Mouse (Mus musculus): Measurements from ENCODE around the gene Usp30. TPM values are rescaled to one million over a fixed set of nuclear protein-coding genes. Genes with fewer than 3 reads are reported as not detected.
A peak's percentile ranks its signal among the peaks of the same experiment; 100 is the strongest.

The Usp30 gene
- total and polyA plus RNA-seq, 2 experiments from 2014 or later = 20.6 to 56.3 TPM

DNA sequence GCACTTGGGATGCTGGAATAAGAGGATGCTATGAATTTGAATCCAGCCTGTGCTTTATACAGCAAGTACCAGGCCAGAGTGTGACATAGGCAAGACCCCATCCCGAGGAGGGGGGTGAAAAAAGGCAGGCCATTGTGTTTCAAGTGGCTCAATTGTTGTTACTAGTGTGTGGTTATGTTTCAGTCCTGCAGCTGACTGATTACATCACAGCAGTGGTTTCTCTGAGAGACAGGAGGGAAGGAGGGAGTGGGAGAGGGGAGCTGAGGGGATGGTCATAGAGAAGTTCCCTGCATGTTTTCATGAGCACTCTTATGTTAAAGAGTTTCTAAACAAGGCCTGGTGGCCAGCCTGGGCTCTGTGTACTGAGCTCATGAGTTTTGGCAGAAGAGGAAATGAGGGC lies 37.5 kb downstream of the Usp30 start:
- WGBS = 73% methylated on average over 1 of the region's 1 CpGs
- ATAC-seq (ENCODE audit: low FRiP score) (no peak), DNase-seq (ENCODE audit: low spot score) (no peak)
- no peak for TF ChIP-seq CTCF (IDR thresholded peaks at IDR 0.05)
- Histone ChIP-seq H3K9ac (replicated peaks; ENCODE audit: low read length, poor library complexity, severe bottlenecking) (no peak overlapping the region), H3K27ac (ENCODE audit: low read depth, low read length) (no peak overlapping the region), H3K9me3 (ENCODE audit: low read length) (no peaks in the 10 kb centered on the region), H3K4me1 (ENCODE audit: insufficient read depth, low read length) (peaks cover 6% of the 10 kb centered on the region; the same call in 1 of the 2 replicates), H3K4me3 (ENCODE audit: low read depth, low read length) (no peak overlapping the region), H3K36me3 (ENCODE audit: insufficient read depth, low read length) (peaks cover 36% of the 10 kb centered on the region), H3K27me3 (ENCODE audit: insufficient read depth, low read length) (no peaks in the 10 kb centered on the region), H3K4me2 (ENCODE audit: low read depth, low read length, poor library complexity, severe bottlenecking) (no peak overlapping the region)

DNA sequence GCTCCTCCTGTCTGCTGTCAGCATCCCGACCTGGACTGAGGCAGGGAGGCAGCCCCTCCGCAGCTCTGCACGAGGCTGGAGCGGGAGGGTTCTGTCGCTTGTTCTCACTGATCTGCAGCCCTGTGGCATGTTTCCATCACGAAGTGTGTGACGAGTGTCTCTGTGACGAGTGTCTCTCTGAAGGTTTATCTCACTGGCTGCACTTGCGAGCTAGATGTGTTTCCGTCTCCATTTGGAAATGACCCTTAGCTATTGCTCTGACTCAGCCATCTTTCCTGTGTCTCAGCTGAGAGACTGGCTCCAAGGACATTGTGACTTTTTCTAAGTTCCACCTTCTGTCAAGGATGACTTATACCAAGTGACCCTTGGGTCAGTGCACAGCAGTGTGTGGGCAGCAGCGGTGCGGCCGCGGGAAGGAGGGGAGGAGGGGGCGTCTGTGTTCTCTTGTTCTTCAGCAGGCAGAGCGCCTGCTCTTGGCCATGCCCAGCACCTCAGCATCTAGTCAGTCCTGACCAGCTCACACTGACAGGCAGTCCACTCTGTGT lies 41.2 kb downstream of the Usp30 start:
- no peak overlapping the region for H3K4me3 ChIP-seq (ENCODE audit: low read depth, low read length)
- no peak overlapping the region for H3K4me2 ChIP-seq (ENCODE audit: low read depth, low read length, poor library complexity, severe bottlenecking)
- H3K9me3 ChIP-seq (ENCODE audit: low read length) = no peaks in the 10 kb centered on the region
- no peak overlapping the region for H3K9ac ChIP-seq (replicated peaks; ENCODE audit: low read length, poor library complexity, severe bottlenecking)
- no peak for DNase-seq (ENCODE audit: low spot score)
- peaks cover 68% of the 10 kb centered on the region for H3K36me3 ChIP-seq (ENCODE audit: insufficient read depth, low read length)
- 87% methylated on average over 16 of the region's 16 CpGs for WGBS
- no peak for TF ChIP-seq CTCF (IDR thresholded peaks at IDR 0.05)
- ATAC-seq (ENCODE audit: low FRiP score) = no peak
- H3K27me3 ChIP-seq (ENCODE audit: insufficient read depth, low read length) = no peaks in the 10 kb centered on the region
- H3K4me1 ChIP-seq (ENCODE audit: insufficient read depth, low read length) = no peaks in the 10 kb centered on the region
- H3K27ac ChIP-seq (ENCODE audit: low read depth, low read length) = no peak overlapping the region

DNA sequence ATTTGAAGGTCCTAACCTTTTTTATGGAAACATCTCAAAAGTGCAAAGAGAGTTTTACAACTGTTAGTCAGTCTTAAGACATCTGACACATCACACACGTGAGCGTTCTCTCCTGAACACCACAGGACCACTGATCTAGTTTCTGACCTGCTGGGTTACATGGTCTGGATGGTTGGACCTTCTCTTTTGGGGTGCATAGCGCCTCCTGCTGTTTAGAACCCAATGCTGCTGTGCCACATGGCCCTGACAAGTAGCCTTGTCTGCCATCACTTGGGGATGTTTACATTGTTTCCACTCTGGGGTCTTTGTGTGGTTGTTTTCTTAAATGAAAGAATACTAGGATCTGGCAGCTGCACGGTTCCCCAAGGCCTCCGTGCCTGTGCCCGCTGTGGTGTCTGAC lies 48.1 kb downstream of the Usp30 start:
- Histone ChIP-seq H3K36me3 (ENCODE audit: insufficient read depth, low read length) (peaks cover 80% of the 10 kb centered on the region), H3K4me1 (ENCODE audit: insufficient read depth, low read length) (no peaks in the 10 kb centered on the region), H3K4me3 (ENCODE audit: low read depth, low read length) (no peak overlapping the region), H3K9me3 (ENCODE audit: low read length) (no peaks in the 10 kb centered on the region), H3K9ac (replicated peaks; ENCODE audit: low read length, poor library complexity, severe bottlenecking) (no peak overlapping the region), H3K4me2 (ENCODE audit: low read depth, low read length, poor library complexity, severe bottlenecking) (no peak overlapping the region), H3K27me3 (ENCODE audit: insufficient read depth, low read length) (no peaks in the 10 kb centered on the region), H3K27ac (ENCODE audit: low read depth, low read length) (no peak overlapping the region)
- WGBS = 82% methylated on average over 6 of the region's 6 CpGs
- TF ChIP-seq CTCF (IDR thresholded peaks at IDR 0.05) = peak; percentile 13; the same call in 1 of the 2 replicates
- no peak for ATAC-seq (ENCODE audit: low FRiP score)
- DNase-seq (ENCODE audit: low spot score) = no peak

DNA sequence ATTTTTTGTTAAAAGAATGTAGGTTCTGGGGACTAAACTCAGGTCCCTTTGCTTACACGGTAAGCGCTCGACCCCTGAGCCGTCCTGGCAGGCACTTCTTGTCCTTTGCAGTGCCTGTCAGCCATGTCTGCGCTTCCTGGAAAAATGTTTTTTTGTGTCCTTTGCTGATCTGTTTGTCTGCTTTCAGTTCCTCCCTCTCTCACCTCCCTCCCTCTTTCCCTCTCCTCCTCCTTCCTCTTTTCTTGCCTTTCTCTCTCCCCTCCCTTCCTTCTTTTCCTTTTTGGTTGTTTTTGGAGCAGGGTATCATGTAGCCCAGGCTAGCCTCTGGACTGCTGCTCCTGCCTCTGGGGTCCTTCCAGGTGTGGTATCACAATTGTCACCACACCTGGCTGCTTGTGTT lies 49.8 kb downstream of the Usp30 start:
- DNase-seq (ENCODE audit: low spot score) = no peak
- Histone ChIP-seq H3K9ac (replicated peaks; ENCODE audit: low read length, poor library complexity, severe bottlenecking) (no peak overlapping the region), H3K9me3 (ENCODE audit: low read length) (no peaks in the 10 kb centered on the region), H3K4me2 (ENCODE audit: low read depth, low read length, poor library complexity, severe bottlenecking) (no peak overlapping the region), H3K27me3 (ENCODE audit: insufficient read depth, low read length) (no peaks in the 10 kb centered on the region), H3K4me3 (ENCODE audit: low read depth, low read length) (no peak overlapping the region), H3K4me1 (ENCODE audit: insufficient read depth, low read length) (no peaks in the 10 kb centered on the region), H3K27ac (ENCODE audit: low read depth, low read length) (no peak overlapping the region), H3K36me3 (ENCODE audit: insufficient read depth, low read length) (peaks cover 82% of the 10 kb centered on the region)
- 89% methylated on average over 5 of the region's 5 CpGs for WGBS
- ATAC-seq (ENCODE audit: low FRiP score) = no peak
- TF ChIP-seq CTCF (IDR thresholded peaks at IDR 0.05) = no peak

DNA sequence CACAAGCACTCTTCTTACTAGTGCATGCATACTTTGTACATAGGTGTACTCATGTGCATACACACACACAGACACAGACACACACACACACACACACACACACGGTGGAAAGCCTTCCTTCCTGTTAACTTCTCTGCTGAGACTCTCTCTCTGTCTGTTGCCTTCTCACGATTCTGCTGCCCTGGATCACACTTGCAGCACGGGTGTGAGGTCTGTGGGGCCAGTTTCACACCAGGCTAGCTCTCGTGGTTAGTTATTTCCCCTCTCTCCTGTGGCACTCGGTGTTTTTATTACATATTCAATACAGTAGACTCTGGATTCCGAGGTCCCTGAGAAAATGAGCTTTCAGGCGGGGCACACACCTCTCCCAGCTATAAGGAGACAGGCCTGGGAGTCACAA lies 51.3 kb downstream of the Usp30 start:
- ATAC-seq (ENCODE audit: low FRiP score) (no peak), DNase-seq (ENCODE audit: low spot score) (no peak)
- H3K4me2 ChIP-seq (ENCODE audit: low read depth, low read length, poor library complexity, severe bottlenecking) = no peak overlapping the region
- no peaks in the 10 kb centered on the region for H3K9me3 ChIP-seq (ENCODE audit: low read length)
- 86% methylated on average over 7 of the region's 7 CpGs for WGBS
- no peaks in the 10 kb centered on the region for H3K27me3 ChIP-seq (ENCODE audit: insufficient read depth, low read length)
- H3K27ac ChIP-seq (ENCODE audit: low read depth, low read length) = no peak overlapping the region
- H3K4me1 ChIP-seq (ENCODE audit: insufficient read depth, low read length) = no peaks in the 10 kb centered on the region
- no peak for TF ChIP-seq CTCF (IDR thresholded peaks at IDR 0.05)
- H3K36me3 ChIP-seq (ENCODE audit: insufficient read depth, low read length) = peaks cover 85% of the 10 kb centered on the region
- no peak overlapping the region for H3K4me3 ChIP-seq (ENCODE audit: low read depth, low read length)
- no peak overlapping the region for H3K9ac ChIP-seq (replicated peaks; ENCODE audit: low read length, poor library complexity, severe bottlenecking)

DNA sequence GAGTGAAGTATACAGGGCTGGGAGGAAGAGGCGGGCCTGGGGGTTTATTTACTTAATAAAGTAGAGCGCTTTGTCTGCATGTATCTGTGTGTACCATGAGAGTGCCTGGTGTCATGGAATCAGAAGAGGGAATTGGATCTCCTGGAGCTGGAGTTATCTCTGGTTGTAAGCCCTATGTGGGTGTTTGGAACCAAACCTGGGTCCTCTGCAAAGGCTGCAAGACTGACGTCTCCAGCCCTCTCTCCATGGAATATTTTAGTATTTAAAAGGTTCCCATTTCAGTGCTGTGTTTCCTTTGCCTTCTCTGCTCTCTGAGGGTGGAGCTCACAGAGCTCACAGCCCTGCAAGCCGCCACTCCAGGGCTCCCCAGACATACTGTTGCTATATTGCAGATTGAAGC lies 54.5 kb downstream of the Usp30 start:
- no peaks in the 10 kb centered on the region for H3K27me3 ChIP-seq (ENCODE audit: insufficient read depth, low read length)
- no peaks in the 10 kb centered on the region for H3K4me1 ChIP-seq (ENCODE audit: insufficient read depth, low read length)
- peaks cover 77% of the 10 kb centered on the region for H3K36me3 ChIP-seq (ENCODE audit: insufficient read depth, low read length)
- no peak for ATAC-seq (ENCODE audit: low FRiP score)
- H3K9me3 ChIP-seq (ENCODE audit: low read length) = no peaks in the 10 kb centered on the region
- no peak for DNase-seq (ENCODE audit: low spot score)
- WGBS = 86% methylated on average over 4 of the region's 4 CpGs
- no peak overlapping the region for H3K4me3 ChIP-seq (ENCODE audit: low read depth, low read length)
- H3K9ac ChIP-seq (replicated peaks; ENCODE audit: low read length, poor library complexity, severe bottlenecking) = no peak overlapping the region
- no peak overlapping the region for H3K27ac ChIP-seq (ENCODE audit: low read depth, low read length)
- TF ChIP-seq CTCF (IDR thresholded peaks at IDR 0.05) = no peak
- no peak overlapping the region for H3K4me2 ChIP-seq (ENCODE audit: low read depth, low read length, poor library complexity, severe bottlenecking)

Measured in midbrain, postnatal 0 days (tissue).